Mouse (Mus musculus) B cell, adult 2 months (primary cell): Measurements from ENCODE around the gene Lrrc4b.
A peak's percentile ranks its signal among the peaks of the same experiment; 100 is the strongest.

Experiments
- DNase-seq, 2 experiments: peaks; one replicate each; pipeline ENCODE4 v3.0.0; 2022

Lrrc4b gene

GRCm38 (mm10) chr7:44437188-44437587, 8.4 kb downstream of the Lrrc4b start:
- no peak for DNase-seq

GRCm38 (mm10) chr7:44437933-44438332, 9.1 kb downstream of the Lrrc4b start:
- no peak for DNase-seq

- no peak for DNase-seq
Observed at GRCm38 (mm10) chr7:44439696-44440095, 10.9 kb downstream of the Lrrc4b start.

- DNase-seq: no peak
Observed at GRCm38 (mm10) chr7:44440479-44440878, 11.7 kb downstream of the Lrrc4b start.

GRCm38 (mm10) chr7:44441180-44441579, 12.4 kb downstream of the Lrrc4b start:
- no peak for DNase-seq

GRCm38 (mm10) chr7:44441648-44442109, 12.9 kb downstream of the Lrrc4b start:
- no peak for DNase-seq

- no peak for DNase-seq
Observed at GRCm38 (mm10) chr7:44442407-44442821, 13.6 kb downstream of the Lrrc4b start.

GRCm38 (mm10) chr7:44443268-44444173, 14.7 kb downstream of the Lrrc4b start:
- no peak for DNase-seq

- no peak for DNase-seq
Observed at GRCm38 (mm10) chr7:44444886-44445527, 16.2 kb downstream of the Lrrc4b start.

GRCm38 (mm10) chr7:44445528-44445923, 16.7 kb downstream of the Lrrc4b start:
- DNase-seq: no peak

GRCm38 (mm10) chr7:44446070-44446855, 17.4 kb downstream of the Lrrc4b start:
- DNase-seq: no peak

GRCm38 (mm10) chr7:44453256-44453655, 24.4 kb downstream of the Lrrc4b start:
- DNase-seq: no peak

- no peak for DNase-seq
Observed at GRCm38 (mm10) chr7:44456302-44456701, 27.5 kb downstream of the Lrrc4b start.

GRCm38 (mm10) chr7:44460067-44460466, 31.2 kb downstream of the Lrrc4b start:
- no peak for DNase-seq

GRCm38 (mm10) chr7:44460767-44461502, 32.1 kb downstream of the Lrrc4b start:
- no peak for DNase-seq

GRCm38 (mm10) chr7:44461503-44462217, 32.8 kb downstream of the Lrrc4b start:
- no peak for DNase-seq

GRCm38 (mm10) chr7:44462218-44463055, 33.6 kb downstream of the Lrrc4b start:
- DNase-seq: peak in 1 of 2 experiments; percentile 42

GRCm38 (mm10) chr7:44463056-44463425, 34.2 kb downstream of the Lrrc4b start:
- DNase-seq: no peak

- DNase-seq: no peak
Observed at GRCm38 (mm10) chr7:44463556-44464225, 34.9 kb downstream of the Lrrc4b start.

- no peak for DNase-seq
Observed at GRCm38 (mm10) chr7:44464511-44464910, 35.7 kb downstream of the Lrrc4b start.
